Mouse (Mus musculus) gastrocnemius, postnatal 4 days (tissue): ENCODE measurements around the gene Pla2g5. TPM values are rescaled to one million over a fixed set of nuclear protein-coding genes. Genes with fewer than 3 reads are reported as not detected.
"Not testable (repeated sequence)": the region's sequence is repeated elsewhere in the genome, so short reads cannot be mapped to it uniquely, and the experiment has no call there.

Source experiments
- DNase-seq, 2 experiments: peaks; one replicate each; pipeline ENCODE4 v3.0.0; 2021 to 2022; ENCODE audit warnings: low spot score in 2 of 2, mixed read lengths in 2 of 2
- total RNA-seq, 2 experiments: library from RNA; stranded (reverse); gene quantifications; 2 replicates each; pipeline ENCODE4 v1.2.3; 2021

The Pla2g5 gene
- total RNA-seq, 2 experiments from 2014 or later: 2.0 to 4.3 TPM

DNA sequence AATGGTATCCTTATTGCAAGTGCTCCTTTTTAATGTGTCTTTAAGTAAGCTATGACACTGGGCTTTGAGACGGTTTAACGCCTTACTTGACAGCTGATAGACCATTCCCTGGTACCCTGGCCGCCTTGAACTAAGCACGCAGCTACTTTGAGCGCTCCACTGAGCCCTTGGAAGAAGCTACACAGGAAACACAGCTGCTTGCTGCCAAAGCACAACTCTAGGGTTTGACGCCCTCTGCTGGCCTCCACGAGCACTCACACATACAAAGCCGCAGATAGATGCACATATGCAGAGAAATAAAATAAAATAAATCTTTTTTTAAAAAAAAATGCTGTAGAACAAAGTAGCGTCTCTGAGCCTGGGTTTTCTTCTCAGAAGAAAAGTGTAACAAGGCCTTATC lies 4.0 kb downstream of the Pla2g5 start:
- DNase-seq: no peak

DNA sequence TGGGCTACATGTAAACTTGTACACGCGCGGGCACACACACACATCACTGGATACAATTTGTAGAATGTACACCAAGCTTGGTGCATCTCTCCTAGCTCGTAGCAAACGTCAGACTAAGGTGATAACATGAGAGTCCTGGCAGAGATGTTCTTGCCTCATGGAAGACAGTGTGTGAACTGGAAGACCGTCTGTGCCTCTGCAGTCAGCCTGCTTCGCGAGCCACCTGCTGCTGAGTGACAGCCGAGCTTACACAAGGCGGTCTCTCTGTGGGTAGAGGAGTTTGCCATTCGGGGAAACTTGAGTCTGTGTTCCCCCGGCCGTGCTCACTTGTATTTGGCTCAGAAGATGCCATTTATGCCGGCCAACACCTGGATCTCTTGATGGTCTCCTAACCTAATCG lies 4.8 kb downstream of the Pla2g5 start:
- no peak for DNase-seq

DNA sequence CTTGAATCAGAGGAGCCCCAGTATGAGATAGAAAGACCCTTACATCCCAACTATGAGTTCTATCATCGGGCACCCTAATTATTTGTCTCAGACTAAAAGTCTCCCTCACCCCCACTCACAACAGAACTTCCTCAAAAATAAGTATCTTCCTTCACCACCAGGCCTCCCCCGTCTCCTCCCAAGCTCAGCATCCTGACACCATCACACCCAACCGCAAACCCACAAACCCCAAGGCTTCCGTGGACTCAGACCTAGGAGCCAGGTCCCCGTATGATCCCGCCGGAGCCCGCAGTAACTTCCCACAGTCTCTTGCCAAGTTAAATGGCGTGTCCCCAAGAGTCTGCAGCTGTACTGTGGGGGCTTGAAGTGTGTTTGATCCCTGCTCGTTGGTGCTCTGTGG lies 5.7 kb downstream of the Pla2g5 start:
- no peak for DNase-seq

DNA sequence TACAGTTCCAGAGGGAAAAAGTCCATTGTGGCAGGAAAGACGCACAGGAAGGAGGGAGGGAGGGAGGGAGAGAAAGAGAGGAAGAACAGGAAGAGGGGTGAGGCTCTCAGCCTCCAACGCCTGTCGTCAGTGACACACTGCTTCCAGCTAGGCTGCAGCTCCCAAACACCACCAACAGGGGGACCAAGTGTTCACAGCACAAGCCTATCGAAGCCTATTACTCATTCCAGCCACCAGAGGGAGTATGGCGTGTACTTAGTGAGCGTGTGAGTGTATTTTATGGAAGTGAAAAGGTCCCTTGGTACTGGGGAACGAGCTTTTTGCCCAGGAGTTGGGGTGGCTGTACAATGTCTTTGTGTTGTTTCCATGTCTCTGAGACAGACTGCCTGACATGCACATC lies 6.8 kb downstream of the Pla2g5 start:
- peak in 1 of 2 experiments; percentile 62 for DNase-seq

DNA sequence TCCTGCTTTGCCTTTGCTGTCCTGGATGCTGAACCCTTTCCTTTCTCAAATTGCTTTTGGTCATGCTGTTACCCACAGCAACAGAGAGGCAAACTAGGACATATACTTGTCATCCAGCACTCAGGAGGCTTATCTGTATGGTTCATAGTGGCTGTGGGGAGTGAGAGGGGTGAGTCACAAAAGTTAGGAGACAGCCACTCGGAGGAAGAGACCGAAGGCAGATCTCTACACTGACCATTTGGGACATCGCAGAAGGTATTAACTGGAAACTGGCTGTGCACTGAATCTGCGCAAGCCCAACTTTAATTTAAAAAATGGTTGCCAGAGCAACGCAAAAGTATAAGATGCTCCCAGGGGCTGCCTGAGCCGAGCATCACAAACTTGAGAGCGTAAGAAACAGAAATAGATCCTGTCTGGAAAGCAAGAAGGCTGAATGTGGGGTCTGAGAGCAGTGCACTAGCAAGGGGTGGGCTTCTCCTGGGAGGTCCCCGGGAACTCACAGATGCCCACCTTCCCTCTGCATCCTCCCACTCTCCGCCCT lies 8.1 kb downstream of the Pla2g5 start:
- no peak for DNase-seq

DNA sequence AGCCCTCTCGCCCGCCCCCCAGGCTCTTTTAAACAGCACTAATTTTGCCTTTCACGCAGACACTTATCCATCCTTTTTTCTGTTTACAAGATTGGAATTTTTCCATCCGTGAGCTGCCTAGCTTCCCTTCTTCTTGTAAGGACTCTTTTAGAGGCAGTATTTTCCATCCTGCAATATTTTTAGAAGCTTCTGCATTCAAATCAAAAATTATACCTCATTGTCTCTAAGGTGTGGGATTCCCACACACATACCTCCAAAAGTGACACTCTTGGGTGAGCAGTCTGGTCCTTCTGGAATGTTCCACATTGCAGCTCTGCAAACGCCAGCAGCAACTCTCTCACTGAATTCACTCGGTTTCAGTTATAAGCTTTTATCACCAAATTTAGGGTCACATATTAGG lies 10.3 kb downstream of the Pla2g5 start:
- no peak for DNase-seq

DNA sequence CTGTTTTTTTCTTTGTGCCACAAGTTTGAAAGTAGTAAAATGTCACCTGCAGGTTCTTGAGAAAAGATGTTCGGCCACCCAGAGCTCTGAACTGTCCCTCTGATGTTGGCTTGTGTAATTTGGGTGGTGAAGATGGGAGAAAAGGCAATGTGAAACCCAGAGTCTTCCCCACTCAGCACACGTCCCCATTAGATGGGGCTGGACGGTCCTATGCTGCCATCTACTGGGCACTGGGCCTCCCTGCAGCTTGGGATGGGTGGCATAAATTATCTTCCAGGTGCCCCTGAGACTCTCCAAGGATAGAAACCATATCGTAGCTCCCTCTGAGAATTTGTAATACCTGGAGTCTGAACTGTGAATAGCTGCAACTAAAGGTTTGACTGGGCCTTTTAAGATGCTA lies 11.8 kb downstream of the Pla2g5 start:
- DNase-seq: peak; percentile 52 to 65

DNA sequence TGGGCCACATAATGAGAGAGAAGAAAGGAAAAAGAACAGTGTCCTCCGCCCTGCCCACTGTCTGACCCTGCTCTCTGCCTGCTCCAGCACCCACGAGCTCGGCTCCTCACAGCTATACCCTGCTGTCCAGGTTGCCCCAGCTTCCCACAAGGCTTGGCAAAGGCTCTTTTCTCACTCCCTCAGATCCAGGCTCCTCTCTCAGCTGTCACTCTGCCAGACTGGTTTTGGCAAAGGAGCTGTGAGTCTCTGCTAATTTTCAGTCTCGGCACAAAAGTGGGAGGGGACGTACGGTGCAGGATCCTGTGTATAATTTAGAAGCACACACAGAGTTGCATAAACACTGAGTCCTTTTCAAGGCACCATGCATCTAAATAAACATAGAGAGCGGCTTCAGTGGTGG lies 21.9 kb downstream of the Pla2g5 start:
- DNase-seq: no peak

DNA sequence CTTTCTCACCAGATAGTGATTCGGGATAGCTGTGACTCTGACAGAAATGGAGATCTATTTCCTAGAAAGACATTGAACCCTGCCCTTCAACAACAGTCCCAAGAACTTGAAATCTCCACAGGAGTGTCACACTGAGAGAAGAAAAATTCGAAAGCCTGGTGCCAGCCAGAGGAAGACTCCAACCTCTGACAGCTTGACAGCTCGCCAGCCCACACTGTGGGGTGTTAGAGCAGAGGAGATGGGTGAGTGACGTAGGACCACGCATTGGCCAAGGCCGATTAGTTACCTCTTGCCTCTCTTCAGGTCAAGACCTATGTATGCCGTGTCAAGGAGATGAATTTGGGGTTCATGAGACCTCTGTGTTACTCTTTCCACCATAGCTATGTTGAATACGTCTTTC lies 22.6 kb downstream of the Pla2g5 start:
- no peak for DNase-seq

DNA sequence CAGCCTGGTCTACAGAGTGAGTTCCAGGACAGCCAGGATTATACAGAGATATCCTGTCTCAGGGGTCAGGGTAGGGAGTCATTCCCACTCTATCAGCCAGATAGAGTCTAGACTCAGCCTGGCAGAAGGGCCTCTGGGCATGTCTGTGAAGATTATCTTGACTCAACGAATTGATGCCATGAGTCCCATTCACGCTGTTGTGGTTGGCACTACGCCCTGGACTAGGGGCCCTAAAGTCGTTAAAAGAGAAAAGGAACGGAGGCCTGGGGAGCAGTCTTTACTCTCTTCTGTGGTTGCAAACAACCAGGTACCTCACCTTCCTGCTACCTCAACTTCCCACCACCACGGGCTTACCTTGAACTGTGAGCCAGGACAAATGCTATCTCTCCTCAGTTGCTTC lies 23.5 kb downstream of the Pla2g5 start:
- no peak for DNase-seq

DNA sequence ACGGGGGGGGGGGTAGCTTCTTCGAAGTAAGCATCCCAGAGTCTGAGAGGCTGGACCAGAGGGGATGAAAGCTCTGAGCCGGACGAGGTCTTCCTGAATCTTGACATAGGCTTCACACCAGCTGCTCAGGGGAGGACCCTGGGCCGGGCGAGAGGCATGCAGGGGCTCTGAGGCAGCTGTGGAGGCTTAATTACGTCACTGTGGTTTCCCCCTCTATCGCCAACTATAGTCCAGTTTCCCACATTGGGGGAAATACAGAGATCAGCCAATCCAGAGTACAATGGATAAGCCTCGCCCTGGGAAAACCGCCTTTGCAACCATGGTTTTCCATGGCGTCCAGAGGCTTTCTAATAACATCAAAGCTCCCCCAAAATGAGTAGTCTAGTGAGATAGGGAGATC lies 36.1 kb downstream of the Pla2g5 start:
- DNase-seq: no peak

DNA sequence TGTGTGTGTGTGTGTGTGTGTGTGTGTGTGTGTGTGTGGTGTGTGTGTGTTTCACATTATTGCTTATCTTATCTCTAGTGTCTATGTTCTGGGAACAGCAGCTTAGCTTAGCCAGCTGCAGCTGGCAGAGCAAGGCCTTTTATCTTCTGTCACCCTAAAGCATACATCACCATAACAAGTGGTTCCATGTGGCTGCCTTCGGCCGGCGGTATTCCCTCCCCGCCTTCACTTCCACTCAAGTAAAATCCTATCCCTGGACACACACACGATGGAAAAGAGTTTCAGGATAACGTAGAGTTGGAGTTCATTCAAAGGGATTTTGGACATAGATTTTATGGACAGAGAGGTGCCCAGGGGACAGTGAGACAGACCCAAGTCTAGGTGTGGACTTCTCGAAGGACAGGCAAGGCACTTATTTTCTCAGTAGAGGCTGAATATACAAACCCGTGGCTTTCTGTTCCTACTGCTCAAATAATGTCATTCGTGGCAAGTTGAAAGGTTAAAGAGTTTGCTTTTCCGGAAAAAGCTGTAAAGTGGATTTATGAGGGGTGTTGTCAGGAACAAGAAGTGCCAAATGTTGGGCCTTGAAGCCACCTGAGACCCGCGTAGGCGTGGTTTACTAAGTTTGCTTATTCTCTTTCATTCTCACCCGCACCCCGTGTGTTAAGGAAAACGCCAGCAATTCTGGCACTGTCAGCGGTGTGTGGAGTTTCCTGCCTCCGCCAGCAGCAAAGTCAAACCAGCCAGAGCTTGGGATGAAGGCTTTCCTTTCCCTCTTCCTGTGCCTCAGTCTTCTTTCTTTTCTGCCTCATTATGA lies 37.3 kb downstream of the Pla2g5 start:
- DNase-seq: no peak

DNA sequence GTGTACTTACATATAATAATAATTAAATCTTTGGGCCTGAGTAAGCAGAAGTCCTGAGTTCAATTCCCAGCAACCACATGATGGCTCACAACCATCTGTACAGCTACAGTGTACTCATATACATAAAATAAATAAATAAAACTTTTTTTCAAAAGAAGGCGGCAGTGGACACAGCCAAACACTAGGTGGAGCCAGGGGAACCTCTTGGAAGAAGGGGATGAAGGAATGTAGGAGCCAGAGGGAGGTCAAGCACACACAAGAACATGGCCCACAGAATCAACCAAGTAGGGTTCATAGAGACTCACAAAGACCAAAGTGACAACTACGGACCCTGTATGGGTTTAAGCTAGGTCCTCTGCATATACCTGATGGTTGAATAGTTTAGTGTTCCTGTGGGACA lies 38.6 kb downstream of the Pla2g5 start:
- no peak for DNase-seq

DNA sequence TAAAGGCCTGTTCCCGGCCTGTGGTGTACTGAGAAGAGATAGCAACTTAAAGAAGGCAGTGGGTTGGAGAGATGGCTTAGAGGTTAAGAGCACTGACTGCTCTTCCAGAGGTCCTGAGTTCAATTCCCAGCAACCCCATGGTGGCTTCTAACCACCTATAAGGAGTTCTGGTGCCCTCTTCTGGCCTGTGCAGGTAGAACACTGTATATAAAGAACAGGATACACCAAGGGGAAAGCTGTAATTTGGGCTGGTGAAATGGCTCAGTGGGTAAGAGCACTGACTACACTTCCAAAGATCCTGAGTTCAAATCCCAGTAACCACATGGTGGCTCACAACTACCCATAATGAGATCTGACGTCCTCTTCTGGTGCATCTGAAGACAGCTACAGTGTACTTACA lies 39.1 kb downstream of the Pla2g5 start:
- DNase-seq: not testable (repeated sequence)

DNA sequence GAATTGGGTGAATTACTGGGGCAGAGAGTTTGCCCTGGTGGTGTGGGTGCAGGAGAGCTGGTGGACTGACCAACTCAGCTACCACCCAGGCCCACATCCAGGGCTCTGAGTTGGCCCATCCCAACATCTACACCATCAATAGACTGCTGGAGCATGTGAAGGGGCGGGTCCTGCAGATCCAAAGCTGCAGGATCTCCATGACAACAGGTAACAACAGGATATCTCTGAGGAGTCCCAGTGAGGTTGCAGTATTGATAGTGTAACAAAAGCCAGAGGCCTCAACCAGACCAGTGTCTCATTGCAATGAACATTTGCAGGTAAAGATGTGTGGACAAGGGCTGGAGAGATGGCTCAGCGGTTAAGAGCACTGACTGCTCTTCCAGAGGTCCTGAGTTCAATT lies 42.2 kb downstream of the Pla2g5 start:
- no peak for DNase-seq

DNA sequence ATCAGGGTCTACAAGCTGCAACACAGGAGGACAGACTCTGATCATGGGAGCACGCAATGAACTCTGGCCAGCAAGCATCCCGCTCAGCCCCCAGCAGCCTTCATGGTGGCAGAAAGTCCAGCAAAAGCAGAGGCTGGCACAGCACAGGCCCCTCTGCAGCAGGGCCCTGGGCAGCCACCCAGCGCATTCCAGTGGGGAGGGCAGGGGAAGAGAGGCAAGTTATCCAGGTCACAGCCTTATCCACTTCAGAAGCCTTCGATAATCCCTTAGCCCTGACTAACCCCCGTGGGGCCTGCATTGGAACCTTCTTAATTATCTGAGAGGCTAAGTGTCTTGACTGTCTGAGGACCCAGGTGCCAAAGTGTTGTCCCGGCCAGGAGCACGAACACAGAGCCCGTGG lies 44.2 kb downstream of the Pla2g5 start:
- DNase-seq: peak in 1 of 2 experiments; percentile 65

DNA sequence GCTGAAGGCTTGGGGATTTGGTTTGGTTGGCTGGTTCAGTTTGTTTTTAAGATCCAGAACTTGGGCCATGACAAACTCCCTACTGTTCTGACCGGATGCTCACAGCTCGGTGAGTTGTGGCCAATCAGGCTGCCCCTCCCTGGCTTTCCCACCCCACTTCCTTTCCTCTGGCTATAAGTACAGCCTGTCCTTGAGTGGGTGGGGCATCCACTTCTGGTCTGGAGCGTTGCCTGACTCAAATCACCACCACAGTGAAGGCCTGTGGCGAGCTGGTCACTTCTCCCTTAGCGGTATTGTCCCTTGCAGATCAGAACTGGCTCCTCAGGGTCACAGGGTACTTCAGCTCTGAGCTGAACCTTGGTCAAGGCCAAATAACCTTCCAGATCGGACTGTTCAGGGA lies 45.5 kb downstream of the Pla2g5 start:
- no peak for DNase-seq

DNA sequence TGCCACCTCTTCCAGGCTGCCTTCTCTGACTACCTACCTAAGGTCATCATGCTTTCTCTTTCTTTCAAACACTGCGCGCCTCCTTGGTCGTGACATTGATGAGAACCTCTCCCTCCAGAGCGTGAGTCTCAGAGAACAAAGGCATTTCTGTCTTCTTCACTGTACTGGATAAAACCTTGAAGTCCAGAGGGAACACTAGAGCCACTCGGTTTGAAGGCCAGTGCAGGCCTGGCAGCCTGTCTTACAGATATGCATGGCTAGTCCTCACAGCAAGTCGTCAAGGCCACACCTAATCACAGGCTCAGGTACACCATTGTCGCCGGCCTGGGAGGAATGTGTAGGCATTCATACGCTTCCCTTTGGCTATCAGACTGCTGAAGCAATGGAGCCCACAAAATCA lies 47.1 kb downstream of the Pla2g5 start:
- no peak for DNase-seq

DNA sequence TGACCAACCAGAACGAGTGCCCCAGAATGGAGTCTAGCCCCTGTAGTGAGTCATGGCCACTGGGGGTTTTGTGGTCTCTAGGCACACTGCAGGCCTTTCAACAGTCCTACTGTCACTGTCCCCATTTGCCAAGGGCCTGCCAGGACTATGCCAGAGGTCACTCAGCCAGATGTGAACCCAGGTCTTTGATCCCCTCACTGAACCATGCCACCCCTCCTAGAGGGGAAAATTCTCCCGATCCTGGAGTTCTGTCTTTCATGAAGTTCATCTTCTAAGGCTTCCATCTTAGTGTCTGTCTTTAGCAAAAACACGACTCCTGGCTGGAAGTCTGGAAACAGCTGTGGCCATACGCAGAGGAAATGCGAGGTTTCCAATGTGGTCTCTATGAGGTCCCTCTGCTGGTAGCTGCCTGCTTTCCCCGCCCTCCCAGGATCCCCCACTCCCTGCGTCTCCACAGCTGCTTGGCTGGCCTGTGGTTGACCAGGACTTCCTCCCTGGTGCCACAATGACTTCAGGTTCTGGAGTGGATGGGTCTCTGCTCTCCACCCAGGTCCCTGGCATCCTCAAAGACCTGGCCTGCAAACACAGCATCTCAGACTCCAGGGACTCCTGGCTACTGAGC lies 56.3 kb downstream of the Pla2g5 start:
- DNase-seq: no peak

DNA sequence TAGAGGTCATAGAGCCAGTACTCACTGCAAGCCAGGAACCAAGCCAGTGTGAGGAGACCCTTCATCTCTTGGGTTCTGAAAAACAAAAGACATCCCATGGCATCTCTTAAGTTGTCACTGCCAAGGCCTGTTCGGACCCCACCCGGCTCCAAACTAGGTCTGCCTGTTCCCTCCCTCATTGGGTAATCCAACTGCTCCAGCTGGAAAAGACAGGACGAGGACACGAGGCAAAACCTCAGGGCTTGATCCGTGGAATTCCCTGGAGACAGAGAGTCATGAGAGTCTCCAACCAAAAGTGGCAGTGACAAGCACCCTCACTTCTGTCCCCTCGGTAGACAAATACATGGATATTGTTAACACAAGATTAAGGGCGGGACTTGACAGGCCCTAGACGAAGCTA lies 57.1 kb downstream of the Pla2g5 start:
- DNase-seq: no peak

DNA sequence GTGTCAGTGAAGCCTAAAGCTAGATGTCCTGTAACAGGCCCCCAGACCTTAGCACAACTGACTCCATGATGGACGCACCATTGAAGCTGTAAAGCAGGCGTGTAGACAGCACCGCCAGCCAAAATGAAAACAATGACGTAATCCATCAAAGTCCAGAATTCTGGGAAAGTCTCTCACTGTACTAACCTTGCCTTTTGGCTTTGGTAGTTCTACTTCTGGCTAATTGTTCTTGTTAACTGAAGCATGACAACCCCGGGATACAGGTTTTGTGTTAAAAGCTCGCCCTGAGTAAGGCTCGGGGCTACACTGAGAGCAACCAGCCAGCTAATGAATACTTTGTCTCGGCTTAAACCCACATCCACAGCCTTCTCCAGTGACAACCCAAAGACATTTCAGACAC lies 58.0 kb downstream of the Pla2g5 start:
- DNase-seq: no peak

DNA sequence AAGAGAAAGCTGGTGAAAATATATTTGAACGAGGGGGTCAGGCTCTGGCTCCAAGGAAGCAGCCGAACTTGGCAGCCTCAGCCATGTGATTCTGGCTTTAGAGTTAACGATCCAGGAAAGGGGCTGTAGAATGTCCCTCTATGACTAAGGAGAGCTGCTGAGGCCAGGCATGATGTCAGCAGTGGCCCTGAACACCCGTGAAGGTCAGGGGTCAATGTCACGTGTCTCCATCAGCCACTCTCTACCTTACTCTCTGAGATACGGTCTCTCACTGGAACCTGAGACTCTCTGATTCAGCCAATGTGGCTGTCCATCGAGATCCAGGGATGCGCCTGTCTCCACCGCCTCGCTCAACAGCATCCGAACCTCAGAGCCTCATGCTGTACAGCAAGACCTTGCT lies 60.4 kb downstream of the Pla2g5 start:
- DNase-seq: no peak

DNA sequence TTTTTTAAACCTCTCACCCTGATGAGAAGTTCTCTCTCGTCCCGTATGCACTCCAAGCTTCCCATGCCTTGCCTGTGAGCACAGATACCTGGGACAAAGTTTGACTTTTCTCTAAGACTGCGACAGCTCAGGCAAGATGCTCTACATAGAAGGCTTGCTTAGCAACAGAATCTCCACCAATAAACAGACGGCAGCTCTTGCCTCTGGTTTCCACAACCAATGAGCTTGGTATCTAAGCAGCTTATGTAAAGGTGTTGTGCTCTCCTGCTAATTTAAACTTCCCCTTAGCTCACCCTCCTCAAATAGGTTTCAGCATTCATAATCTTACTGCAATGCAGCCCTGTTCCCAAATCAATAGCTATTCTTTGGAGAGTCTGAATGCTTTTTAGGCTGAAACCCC lies 61.7 kb downstream of the Pla2g5 start:
- no peak for DNase-seq
